Mouse (Mus musculus) thymus, postnatal 0 days (tissue): ENCODE results near the gene Retnlb. TPM values are rescaled to one million over a fixed set of nuclear protein-coding genes. Genes with fewer than 3 reads are reported as not detected.
"Not testable (repeated sequence)": the region's sequence is repeated elsewhere in the genome, so short reads cannot be mapped to it uniquely, and the experiment has no call there.

Experiments used
- DNase-seq: peaks from one replicate; pipeline ENCODE4 v3.0.0-alpha.2; 2015; ENCODE audit warnings: low spot score
- polyA plus RNA-seq: library from polyadenylated mRNA; unstranded; fragments of >200 nt; fragmentation: Nextera tagmentation; extraction: Ambion mirVana; gene quantifications from 2 replicates; pipeline ENCODE4 v1.2.1, GENCODE M21; 2015

The Retnlb gene
- 0.51 and 0.55 TPM in 2 replicates for polyA plus RNA-seq

DNA sequence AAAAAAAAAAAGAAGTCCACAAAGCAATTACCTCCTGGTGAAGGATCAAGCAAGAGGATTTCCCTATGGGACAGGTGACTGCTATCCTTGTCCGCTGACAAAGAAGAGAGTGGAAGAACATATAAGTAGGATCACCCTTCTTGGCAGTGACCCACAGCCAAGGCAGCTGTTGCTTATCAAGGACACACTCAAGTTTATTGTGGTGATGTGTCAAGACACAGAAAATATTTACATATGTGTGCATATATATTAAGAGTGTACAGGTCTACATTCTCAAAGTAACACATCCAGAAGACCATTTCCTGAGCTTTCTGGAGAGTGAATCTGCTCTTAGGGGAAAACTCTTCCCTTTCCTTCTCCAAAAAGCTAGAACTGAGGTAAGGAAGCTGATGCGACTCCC lies at the start of gene Retnlb:
Gene Retnlb (plus strand): TSS at position 162 of the 400 bp plus-strand sequence.
- no peak for DNase-seq

DNA sequence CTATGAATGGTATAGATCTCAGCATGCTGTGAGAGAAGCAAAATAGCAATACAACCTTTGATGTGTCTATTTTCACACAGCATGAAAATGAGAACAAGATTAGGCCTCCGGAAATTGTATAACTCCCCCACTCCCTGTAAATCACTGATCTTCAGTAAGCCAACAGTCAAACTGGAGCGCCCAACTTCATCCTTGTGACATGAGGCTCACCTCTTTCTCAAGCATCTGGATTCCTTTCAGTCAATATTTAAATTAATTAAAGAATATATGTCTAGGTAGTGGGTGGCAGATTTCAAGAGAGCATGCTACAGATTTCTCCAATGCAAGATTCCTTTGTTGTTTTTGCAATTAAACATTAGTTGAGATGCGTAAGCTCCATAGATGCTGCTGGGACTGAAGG lies 47.5 kb upstream of the Retnlb start:
- no peak for DNase-seq

- peak; percentile 58 for DNase-seq
Measured at GRCm38 (mm10) chr16:48771971-48772445, 44.6 kb upstream of the Retnlb start, which contains the start of gene Trat1. Gene Trat1, minus strand, starts transcription at chr16:48772021.

DNA sequence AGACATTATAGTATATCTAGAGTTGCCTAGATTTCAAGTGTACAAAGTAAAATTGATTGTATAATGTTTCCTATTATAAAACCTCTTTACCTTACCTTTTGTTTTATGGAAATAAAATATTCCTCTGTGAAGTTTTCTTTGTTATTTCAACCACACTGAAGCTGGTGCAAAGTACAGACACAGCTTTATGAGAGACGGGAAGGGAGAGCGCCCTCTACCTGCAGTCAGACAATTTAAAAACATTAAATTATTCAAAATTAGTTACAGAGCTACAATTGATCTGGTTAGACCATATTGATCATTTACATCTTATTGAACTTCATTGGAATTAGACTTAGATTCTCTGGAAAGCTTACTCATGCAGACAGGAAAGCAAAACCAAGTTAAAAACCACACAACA lies 39.4 kb upstream of the Retnlb start:
- peak; percentile 47 for DNase-seq

GRCm38 (mm10) chr16:48786258-48786657 lies 30.4 kb upstream of the Retnlb start:
- DNase-seq = peak; percentile 73

DNA sequence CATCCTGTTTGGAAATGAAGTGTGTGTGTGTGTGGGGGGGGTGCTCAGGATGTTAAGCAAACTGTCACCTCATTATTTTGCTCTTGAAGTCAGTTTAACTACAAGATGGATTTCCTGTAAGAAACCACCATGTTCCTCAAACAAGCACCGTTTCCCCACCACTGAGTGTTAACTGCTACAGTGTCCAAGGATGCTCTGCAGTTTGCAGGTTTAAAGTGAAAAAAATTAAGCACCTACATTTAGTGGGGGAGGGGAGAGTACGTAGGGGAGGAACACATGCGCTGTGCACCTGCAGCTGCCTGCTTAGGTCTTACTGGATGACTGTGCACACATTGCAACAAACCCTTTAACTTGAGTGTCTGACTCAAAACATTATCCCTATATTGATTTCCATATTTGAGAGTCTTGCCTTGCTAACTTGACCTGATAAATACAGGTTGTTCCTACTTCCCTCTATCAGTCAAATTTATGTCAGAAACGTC lies 27.9 kb upstream of the Retnlb start:
- peak; percentile 89 for DNase-seq

DNA sequence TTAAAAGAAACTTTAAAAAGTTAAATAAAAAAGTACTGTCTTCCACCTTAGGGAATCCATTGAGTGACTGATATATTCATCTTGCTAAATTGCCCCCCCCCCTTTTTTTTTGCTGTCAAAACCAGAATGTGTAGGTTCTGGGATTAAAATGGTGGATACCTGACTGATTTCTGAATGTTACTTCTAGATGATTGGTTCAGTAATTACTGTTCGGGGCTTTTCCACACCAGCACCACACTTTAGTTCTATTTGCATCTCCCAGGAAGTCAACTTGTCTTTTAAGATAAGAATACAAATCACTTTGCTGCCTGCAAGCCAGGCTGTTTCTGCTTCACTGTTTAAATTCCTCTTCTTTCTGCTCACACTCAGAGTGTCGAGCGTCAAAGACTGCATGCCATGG lies 18.4 kb upstream of the Retnlb start:
- no peak for DNase-seq

DNA sequence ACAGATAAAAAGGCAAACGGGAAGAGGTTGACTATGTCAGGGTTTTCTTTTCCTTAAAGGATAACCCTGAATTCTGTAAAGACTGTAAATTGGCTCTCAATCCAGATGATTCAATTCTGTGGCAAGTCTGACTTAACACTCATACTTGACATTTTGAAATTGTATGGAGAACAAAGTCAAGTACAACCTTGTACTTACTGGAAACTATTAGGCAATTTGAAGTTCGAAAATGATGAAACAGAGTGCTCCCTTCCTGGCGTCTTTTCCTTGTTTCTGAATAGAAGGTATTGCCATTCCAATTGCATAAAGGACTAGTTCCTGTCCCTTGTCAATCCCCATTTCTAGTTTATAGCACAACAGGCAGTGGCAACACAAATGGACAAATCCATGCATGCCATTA lies 17.2 kb upstream of the Retnlb start:
- DNase-seq = no peak

- peak; percentile 68 for DNase-seq
Measured at GRCm38 (mm10) chr16:48800906-48801305, 15.8 kb upstream of the Retnlb start.

DNA sequence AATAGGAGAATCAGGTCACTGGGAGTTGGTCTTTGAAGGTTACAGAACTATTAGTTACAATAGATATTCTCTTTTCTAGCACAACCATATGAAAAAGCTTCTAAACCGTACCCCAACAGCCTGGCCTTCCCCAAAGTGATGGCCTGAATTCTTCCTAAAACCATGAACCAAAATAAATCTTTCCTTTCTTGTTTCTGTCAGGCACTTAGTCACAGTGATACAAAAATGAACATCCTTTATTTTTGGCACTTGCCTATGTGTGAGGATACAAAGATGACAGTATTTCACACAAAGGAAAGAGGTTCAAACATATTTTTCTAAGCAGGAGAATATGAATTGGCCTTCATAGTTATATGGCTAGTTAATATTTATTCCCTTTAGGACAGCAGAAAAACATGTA lies 11.2 kb upstream of the Retnlb start:
- no peak for DNase-seq

DNA sequence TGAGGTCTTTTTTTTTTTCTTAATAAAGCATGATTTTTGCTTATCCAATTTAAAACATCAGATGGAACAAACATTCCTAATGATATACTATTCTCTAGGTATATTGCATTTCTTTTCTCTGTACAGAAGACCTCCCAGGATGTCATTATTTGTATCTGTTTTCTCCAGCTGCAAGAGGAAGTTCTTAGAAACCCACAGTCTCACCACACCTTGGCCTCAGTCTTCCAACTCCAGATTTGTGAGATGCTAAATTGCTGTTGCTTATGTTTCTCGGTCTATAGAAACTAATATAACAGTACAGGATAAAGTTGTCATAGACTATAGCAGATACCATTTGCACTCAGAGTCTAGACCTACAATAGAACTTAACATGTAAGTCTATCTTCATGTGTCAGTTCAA lies 10.1 kb upstream of the Retnlb start:
- peak; percentile 51 for DNase-seq

DNA sequence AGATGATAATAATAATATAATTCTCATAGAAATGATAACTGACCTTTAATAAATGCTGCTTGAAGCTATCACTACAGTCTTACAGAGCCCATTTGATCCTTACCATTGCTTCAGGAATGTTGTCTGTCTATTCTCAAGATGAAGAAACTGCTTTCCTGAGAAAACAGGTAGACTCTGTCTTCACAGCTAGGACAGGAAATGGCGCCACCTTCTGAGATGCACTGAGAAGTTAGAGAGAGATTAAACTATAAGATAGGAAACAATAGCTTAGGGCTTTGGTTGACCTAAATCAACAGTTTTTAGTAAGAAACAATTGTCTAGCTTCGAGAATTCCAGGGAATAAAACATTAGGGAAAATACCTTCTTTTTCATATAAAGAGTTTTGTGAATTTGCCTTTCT lies 7.3 kb upstream of the Retnlb start:
- peak; percentile 69 for DNase-seq

DNA sequence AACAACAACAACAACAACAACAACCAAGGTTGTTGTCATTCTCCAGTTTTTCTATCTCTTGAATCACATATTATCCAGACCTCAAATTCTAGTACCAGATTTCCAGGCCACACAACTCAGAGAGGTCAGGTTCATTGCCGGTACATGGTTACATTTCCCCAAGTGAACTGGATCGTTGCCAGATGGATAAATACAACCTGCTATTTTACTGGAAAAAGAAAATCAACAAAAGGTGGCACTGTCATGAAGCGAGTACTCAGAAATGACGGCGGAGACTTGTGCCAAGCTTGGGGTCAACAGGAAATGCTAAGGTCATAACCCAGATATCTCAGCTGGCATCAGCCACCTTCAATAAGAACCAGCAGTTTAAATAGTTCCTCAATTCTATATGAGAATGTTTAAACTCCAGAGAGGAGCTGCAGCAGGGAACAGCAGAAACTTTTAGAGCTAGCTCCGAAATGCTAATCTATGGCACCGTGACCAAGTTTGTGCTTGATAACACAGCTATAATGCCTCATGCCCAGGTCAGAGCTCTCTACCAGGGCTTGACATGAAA lies 4.7 kb upstream of the Retnlb start:
- DNase-seq = no peak

DNA sequence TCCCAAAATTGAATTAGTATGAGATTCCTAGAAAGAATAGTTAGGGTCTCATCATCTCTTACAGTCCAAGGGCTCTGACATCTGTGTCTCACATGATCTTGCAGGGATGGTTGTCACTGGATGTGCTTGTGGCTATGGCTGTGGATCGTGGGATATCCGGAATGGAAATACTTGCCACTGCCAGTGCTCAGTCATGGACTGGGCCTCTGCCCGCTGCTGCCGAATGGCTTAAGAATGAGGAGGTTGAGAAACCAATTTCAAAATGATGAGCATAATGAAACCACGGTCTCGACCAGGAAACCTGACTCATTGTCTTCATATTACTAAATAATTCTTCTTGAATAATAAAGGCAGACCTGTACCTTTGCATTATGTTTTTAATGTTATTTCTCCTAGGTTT lies 1.9 kb downstream of the Retnlb start:
- no peak for DNase-seq

DNA sequence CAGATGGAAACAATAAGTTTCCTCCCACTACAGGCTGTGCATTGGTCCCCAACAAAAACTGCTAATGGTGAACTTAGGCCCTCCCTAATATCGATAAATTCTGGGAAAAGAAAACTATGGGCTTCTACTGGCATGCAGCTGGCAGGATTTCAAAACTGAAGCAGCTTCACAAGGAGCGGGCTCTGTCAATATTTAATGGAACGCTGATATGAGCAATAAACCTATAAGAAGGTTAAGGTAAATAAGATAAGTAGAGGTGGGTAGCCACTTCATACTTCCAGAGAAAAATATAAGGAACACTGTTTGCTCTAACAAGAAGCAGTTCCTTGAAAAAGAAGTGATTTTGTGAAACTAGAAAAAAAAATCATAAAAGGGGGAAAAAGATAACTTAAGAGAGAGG lies 9.8 kb downstream of the Retnlb start:
- no peak for DNase-seq

DNA sequence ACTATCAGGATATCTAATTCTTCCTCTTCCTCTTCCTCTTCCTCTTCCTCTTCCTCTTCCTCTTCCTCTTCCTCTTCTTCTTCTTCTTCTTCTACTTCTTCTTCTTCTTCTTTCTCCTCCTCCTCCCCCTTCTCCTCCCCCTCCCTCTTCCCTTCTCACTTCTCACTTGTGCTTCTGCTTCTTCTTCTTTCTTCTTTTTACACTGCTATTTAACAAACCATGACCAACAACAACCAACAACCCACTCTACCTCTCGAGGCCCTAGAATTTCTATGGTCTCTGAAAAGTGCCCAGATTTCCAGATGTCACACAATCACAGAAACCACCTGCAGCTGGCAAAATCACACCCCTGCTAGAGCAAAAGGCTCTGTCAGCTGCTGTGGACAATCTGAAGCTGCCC lies 11.0 kb downstream of the Retnlb start:
- DNase-seq = no peak

- DNase-seq = no peak
Measured at GRCm38 (mm10) chr16:48829060-48829459, 12.4 kb downstream of the Retnlb start.

- DNase-seq = no peak
Measured at GRCm38 (mm10) chr16:48832055-48832454, 15.4 kb downstream of the Retnlb start.

GRCm38 (mm10) chr16:48833626-48834025 lies 17.0 kb downstream of the Retnlb start:
- not testable (repeated sequence) for DNase-seq

- DNase-seq = no peak
Measured at GRCm38 (mm10) chr16:48842266-48842665, 25.6 kb downstream of the Retnlb start, which contains the start of gene Retnla. Gene Retnla, plus strand, starts transcription at chr16:48842551.

- no peak for DNase-seq
Measured at GRCm38 (mm10) chr16:48843671-48844386, 27.2 kb downstream of the Retnlb start.

- DNase-seq = peak; percentile 7
Measured at GRCm38 (mm10) chr16:48865004-48865403, 48.3 kb downstream of the Retnlb start.

GRCm38 (mm10) chr16:48867690-48868089 lies 51.0 kb downstream of the Retnlb start:
- no peak for DNase-seq
